Comparison of ENCODE assay signal across 11 mouse cellular contexts in the genomic region with DNA sequence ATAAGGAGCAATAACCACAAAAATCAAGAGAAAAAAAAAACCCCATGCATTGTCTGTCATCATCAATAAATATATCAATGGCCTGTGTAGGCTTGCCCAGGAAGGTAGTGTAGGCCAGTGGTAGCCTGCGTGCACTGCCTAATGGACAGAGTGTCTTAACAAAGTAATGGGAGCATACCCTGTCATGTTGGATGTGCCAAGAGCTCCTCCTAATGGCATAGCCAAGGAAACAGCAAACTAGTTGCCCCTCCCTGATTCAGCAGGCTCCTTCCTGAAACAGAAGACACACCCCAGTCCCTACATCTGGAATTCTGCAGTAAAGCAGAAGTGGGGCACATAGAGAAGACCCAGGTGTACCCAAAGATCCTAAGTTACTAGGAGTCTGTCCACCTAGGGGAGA.
A peak's percentile ranks its signal among the peaks of the same experiment; 100 is the strongest.
DNase-seq lines count a peak whose midpoint lies in the region; ATAC-seq and TF ChIP-seq lines count a peak whose summit lies in the region.
"Had no signal": no experiment of that assay in that cellular context is flagged by ENCODE, and none has a peak within 500 bp of the region (broad histone marks: within the 10 kb centered on the region; RNA-seq: fewer than 3 reads in every experiment).

No protein-coding gene starts in this region.

- H3K27ac ChIP-seq in kidney, postnatal 0 days, result no peak overlapping the region
- H3K27ac ChIP-seq in kidney, embryonic 15.5 days, result no peak overlapping the region
- no peak overlapping the region for H3K27ac ChIP-seq in limb, embryonic 10.5 days
- H3K27ac ChIP-seq: embryonic facial prominence, embryonic 12.5 days had no signal

- H3K4me3 ChIP-seq in kidney, postnatal 0 days (replicated peaks; ENCODE audit: low read depth, low read length), result no peak overlapping the region
- no peak overlapping the region for H3K4me3 ChIP-seq in kidney, embryonic 15.5 days (replicated peaks)
- no peak overlapping the region for H3K4me3 ChIP-seq in E14TG2a.4 (replicated peaks; ENCODE audit: low read length)
- H3K4me3 ChIP-seq in limb, embryonic 10.5 days, result no peak overlapping the region
- H3K4me3 ChIP-seq: embryonic facial prominence, embryonic 12.5 days had no signal

- H3K9me3 ChIP-seq in kidney, postnatal 0 days (replicated peaks; ENCODE audit: low read length), result no peaks in the 10 kb centered on the region
- no peaks in the 10 kb centered on the region for H3K9me3 ChIP-seq in kidney, embryonic 15.5 days (replicated peaks)
- H3K9me3 ChIP-seq in E14TG2a.4 (ENCODE audit: low read length), result no peaks in the 10 kb centered on the region
- no peaks in the 10 kb centered on the region for H3K9me3 ChIP-seq in limb, embryonic 10.5 days (replicated peaks)
- H3K9me3 ChIP-seq: embryonic facial prominence, embryonic 12.5 days had no signal

- H3K36me3 ChIP-seq in kidney, postnatal 0 days (ENCODE audit: insufficient read depth, low read length), result no peaks in the 10 kb centered on the region
- no peaks in the 10 kb centered on the region for H3K36me3 ChIP-seq in kidney, embryonic 15.5 days
- no peaks in the 10 kb centered on the region for H3K36me3 ChIP-seq in E14TG2a.4 (ENCODE audit: insufficient read depth, low read length)
- no peaks in the 10 kb centered on the region for H3K36me3 ChIP-seq in limb, embryonic 10.5 days
- H3K36me3 ChIP-seq: embryonic facial prominence, embryonic 12.5 days had no signal

- H3K9ac ChIP-seq in kidney, postnatal 0 days (ENCODE audit: low read depth, low read length), result no peak overlapping the region
- H3K9ac ChIP-seq in kidney, embryonic 15.5 days, result no peak overlapping the region
- H3K9ac ChIP-seq: embryonic facial prominence, embryonic 12.5 days had no signal

- H3K27me3 ChIP-seq in kidney, postnatal 0 days (ENCODE audit: insufficient read depth, low read length), result no peaks in the 10 kb centered on the region
- no peaks in the 10 kb centered on the region for H3K27me3 ChIP-seq in kidney, embryonic 15.5 days
- H3K27me3 ChIP-seq in E14TG2a.4 (ENCODE audit: insufficient read depth, low read length), result no peaks in the 10 kb centered on the region
- H3K27me3 ChIP-seq in limb, embryonic 10.5 days (ENCODE audit: low read depth, poor library complexity, severe bottlenecking), result no peaks in the 10 kb centered on the region
- H3K27me3 ChIP-seq: embryonic facial prominence, embryonic 12.5 days had no signal

- ATAC-seq in kidney, postnatal 0 days (replicated peaks; ENCODE audit: low FRiP score, low read depth), result no peak
- ATAC-seq in kidney, embryonic 15.5 days (replicated peaks; ENCODE audit: low FRiP score), result no peak
- ATAC-seq: activated CD4-positive, CD25-positive, alpha-beta regulatory T cell, adult 4 months; forebrain, embryonic 16.5 days had no signal

- peak; percentile 48; the same call in 1 of the 2 replicates for TF ChIP-seq CTCF in kidney, postnatal 0 days (IDR thresholded peaks at IDR 0.05; ENCODE audit: low read depth)
- peak; percentile 33 for TF ChIP-seq CTCF in E14TG2a.4 (conservative IDR thresholded peaks at IDR 0.05; ENCODE audit: low read length)

- DNase-seq in gastrocnemius, adult 18-20 months (ENCODE audit: low spot score), result peak; percentile 15
- DNase-seq in gastrocnemius, postnatal 14 days, result no peak
- DNase-seq in kidney, postnatal 0 days (ENCODE audit: low spot score), result no peak
- DNase-seq in heart, postnatal 36 days, result peak; percentile 2 to 7
- DNase-seq in ovary, adult 18-20 months (ENCODE audit: low spot score), result no peak
- DNase-seq in limb, embryonic 10.5 days (ENCODE audit: low spot score), result no peak

- H3K4me2 ChIP-seq in kidney, postnatal 0 days (ENCODE audit: low read length), result no peak overlapping the region
- H3K4me2 ChIP-seq in kidney, embryonic 15.5 days, result no peak overlapping the region
- H3K4me2 ChIP-seq: embryonic facial prominence, embryonic 12.5 days had no signal

- H3K4me1 ChIP-seq in kidney, postnatal 0 days (replicated peaks; ENCODE audit: insufficient read depth, low read length), result no peaks in the 10 kb centered on the region
- H3K4me1 ChIP-seq in kidney, embryonic 15.5 days, result no peaks in the 10 kb centered on the region
- 0 out of 2 replicates have a peak, but pooled peaks cover 3% of the 10 kb centered on the region for H3K4me1 ChIP-seq in E14TG2a.4 (replicated peaks; ENCODE audit: low read depth, low read length)
- peaks cover 3% of the 10 kb centered on the region; the same call in 1 of the 2 replicates for H3K4me1 ChIP-seq in limb, embryonic 10.5 days
- H3K4me1 ChIP-seq: embryonic facial prominence, embryonic 12.5 days had no signal

- 80% methylated on average over 1 of the region's 1 CpGs for WGBS in kidney, postnatal 0 days
- WGBS in kidney, embryonic 15.5 days, result 54% methylated on average over 1 of the region's 1 CpGs
- 42% methylated on average over 1 of the region's 1 CpGs for WGBS in limb, embryonic 10.5 days

- intact Hi-C loops in gastrocnemius, postnatal 14 days (cut with DNase I; ENCODE audit: low total_unique reads), result no loop called here
- intact Hi-C loops in heart, postnatal 36 days (cut with DNase I), result no loop called here

Comparison
In these comparisons a context has a peak if more than half of its experiments do, and no peak if none do; other contexts are left out.
1. DNase-seq: peak in gastrocnemius, adult 18-20 months (single experiment) and heart, postnatal 36 days (2 of 2); none in gastrocnemius, postnatal 14 days (single experiment), kidney, postnatal 0 days (single experiment), ovary, adult 18-20 months (single experiment) and limb, embryonic 10.5 days (single experiment).